Mouse (Mus musculus): ENCODE results near the gene Il12rb1. TPM values are rescaled to one million over a fixed set of nuclear protein-coding genes. Genes with fewer than 3 reads are reported as not detected.

Il12rb1 gene
- polyA plus RNA-seq, 1 experiment: 53.4 TPM

DNA sequence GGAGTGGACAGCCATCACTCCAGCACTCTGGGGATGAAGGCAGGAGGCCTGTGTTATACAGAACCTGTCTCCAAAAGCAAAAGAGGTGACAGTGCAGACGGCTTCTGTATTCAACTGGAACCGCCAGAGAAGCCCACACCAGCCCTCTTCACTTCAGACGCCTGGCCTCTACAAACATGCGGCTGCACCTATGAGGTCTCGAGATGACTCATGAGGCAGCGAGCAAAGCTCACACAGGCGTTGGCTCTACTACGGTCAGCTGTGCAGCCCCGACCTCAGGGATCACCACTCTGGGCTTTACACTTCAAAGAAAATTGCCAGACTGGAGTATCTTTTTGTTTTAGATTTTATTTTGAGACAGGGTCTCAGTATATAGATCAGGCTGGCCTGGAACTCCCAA lies 35.4 kb upstream of the Il12rb1 start:
- TF ChIP-seq POLR2A (IDR thresholded peaks at IDR 0.05; ENCODE audit: control insufficient read depth, extremely low read depth, insufficient read depth, low read length, poor library complexity): no peak
- TF ChIP-seq CTCF (IDR thresholded peaks at IDR 0.05; ENCODE audit: borderline replicate concordance, control insufficient read depth, extremely low read depth, insufficient read depth, low read length, poor library complexity): no peak
- Histone ChIP-seq H3K4me3 (ENCODE audit: control insufficient read depth, insufficient read depth, low read length) (no peak overlapping the region), H3K27me3 (ENCODE audit: control insufficient read depth, insufficient read depth, low read length) (no peaks in the 10 kb centered on the region), H3K36me3 (ENCODE audit: control insufficient read depth, insufficient read depth, low read length) (no peaks in the 10 kb centered on the region), H3K27ac (ENCODE audit: control insufficient read depth, insufficient read depth, low read length) (no peak overlapping the region), H3K4me1 (replicated peaks; ENCODE audit: control insufficient read depth, insufficient read depth, low read length) (peaks cover 19% of the 10 kb centered on the region)
- no peak for DNase-seq
- WGBS: 90% methylated on average over 9 of the region's 9 CpGs

DNA sequence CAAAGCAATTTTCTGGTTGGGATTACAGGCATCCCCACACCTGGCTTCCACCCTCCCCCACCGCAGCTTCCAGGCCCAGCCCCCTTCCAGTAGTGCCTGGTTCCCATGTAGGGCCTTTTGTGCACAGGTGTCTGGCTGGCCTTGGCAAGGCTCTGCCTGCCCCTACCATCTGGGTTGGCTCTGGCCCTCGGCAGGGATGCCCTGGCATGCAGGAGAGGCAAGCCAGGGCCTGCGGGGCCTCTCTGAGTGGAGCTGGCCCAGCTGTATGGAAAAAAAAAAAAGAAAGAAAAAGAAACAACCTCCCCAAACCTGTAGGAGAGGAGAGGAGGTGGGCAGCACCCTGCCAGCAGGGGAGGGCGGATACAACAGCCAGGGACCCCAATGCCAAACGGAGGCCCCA lies 34.8 kb upstream of the Il12rb1 start:
- Histone ChIP-seq H3K36me3 (ENCODE audit: control insufficient read depth, insufficient read depth, low read length) (no peaks in the 10 kb centered on the region), H3K27ac (ENCODE audit: control insufficient read depth, insufficient read depth, low read length) (no peak overlapping the region), H3K4me1 (replicated peaks; ENCODE audit: control insufficient read depth, insufficient read depth, low read length) (peaks cover 23% of the 10 kb centered on the region), H3K4me3 (ENCODE audit: control insufficient read depth, insufficient read depth, low read length) (no peak overlapping the region), H3K27me3 (ENCODE audit: control insufficient read depth, insufficient read depth, low read length) (no peaks in the 10 kb centered on the region)
- 83% methylated on average over 5 of the region's 5 CpGs for WGBS
- no peak for DNase-seq
- TF ChIP-seq POLR2A (IDR thresholded peaks at IDR 0.05; ENCODE audit: control insufficient read depth, extremely low read depth, insufficient read depth, low read length, poor library complexity) (no peak), CTCF (IDR thresholded peaks at IDR 0.05; ENCODE audit: borderline replicate concordance, control insufficient read depth, extremely low read depth, insufficient read depth, low read length, poor library complexity) (no peak)

- TF ChIP-seq POLR2A (IDR thresholded peaks at IDR 0.05; ENCODE audit: control insufficient read depth, extremely low read depth, insufficient read depth, low read length, poor library complexity): no peak
- TF ChIP-seq CTCF (IDR thresholded peaks at IDR 0.05; ENCODE audit: borderline replicate concordance, control insufficient read depth, extremely low read depth, insufficient read depth, low read length, poor library complexity): no peak
- DNase-seq: no peak
- Histone ChIP-seq H3K4me3 (ENCODE audit: control insufficient read depth, insufficient read depth, low read length) (no peak overlapping the region), H3K36me3 (ENCODE audit: control insufficient read depth, insufficient read depth, low read length) (no peaks in the 10 kb centered on the region), H3K27ac (ENCODE audit: control insufficient read depth, insufficient read depth, low read length) (no peak overlapping the region), H3K4me1 (replicated peaks; ENCODE audit: control insufficient read depth, insufficient read depth, low read length) (peaks cover 19% of the 10 kb centered on the region), H3K27me3 (ENCODE audit: control insufficient read depth, insufficient read depth, low read length) (no peaks in the 10 kb centered on the region)
- 83% methylated on average over 9 of the region's 9 CpGs for WGBS
These were observed 34.4 kb upstream of the Il12rb1 start for GRCm38 (mm10) chr8:70773833-70774232.

DNA sequence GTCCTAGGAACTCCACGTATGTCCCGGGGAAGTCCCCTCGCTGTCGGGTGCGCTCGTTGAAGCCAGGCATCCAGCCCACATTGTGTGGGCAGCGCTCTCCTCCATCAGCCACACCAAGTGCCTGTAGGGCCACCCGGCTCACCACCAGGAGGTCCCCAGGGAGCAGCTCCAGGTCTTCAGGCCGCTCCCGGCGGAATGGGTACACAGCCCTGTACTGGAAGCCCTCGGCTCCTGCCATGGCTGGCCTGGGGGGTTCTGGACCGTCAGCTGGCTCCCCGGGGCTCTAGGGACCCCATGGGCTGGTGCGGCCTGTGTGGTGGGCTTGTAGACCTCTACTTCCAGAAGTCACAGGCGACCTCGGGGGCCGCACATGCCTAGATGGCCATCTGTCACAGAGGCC lies 33.5 kb upstream of the Il12rb1 start:
- H3K36me3 ChIP-seq (ENCODE audit: control insufficient read depth, insufficient read depth, low read length): peaks cover 7% of the 10 kb centered on the region
- peaks cover 17% of the 10 kb centered on the region for H3K4me1 ChIP-seq (replicated peaks; ENCODE audit: control insufficient read depth, insufficient read depth, low read length)
- H3K27me3 ChIP-seq (ENCODE audit: control insufficient read depth, insufficient read depth, low read length): no peaks in the 10 kb centered on the region
- TF ChIP-seq CTCF (IDR thresholded peaks at IDR 0.05; ENCODE audit: borderline replicate concordance, control insufficient read depth, extremely low read depth, insufficient read depth, low read length, poor library complexity) (no peak), POLR2A (IDR thresholded peaks at IDR 0.05; ENCODE audit: control insufficient read depth, extremely low read depth, insufficient read depth, low read length, poor library complexity) (no peak)
- no peak overlapping the region for H3K27ac ChIP-seq (ENCODE audit: control insufficient read depth, insufficient read depth, low read length)
- H3K4me3 ChIP-seq (ENCODE audit: control insufficient read depth, insufficient read depth, low read length): no peak overlapping the region
- DNase-seq: no peak
- WGBS: 96% methylated on average over 18 of the region's 18 CpGs

- WGBS: 91% methylated on average over 5 of the region's 5 CpGs
- H3K27me3 ChIP-seq (ENCODE audit: control insufficient read depth, insufficient read depth, low read length): no peaks in the 10 kb centered on the region
- H3K4me3 ChIP-seq (ENCODE audit: control insufficient read depth, insufficient read depth, low read length): no peak overlapping the region
- H3K36me3 ChIP-seq (ENCODE audit: control insufficient read depth, insufficient read depth, low read length): peaks cover 12% of the 10 kb centered on the region
- no peak for TF ChIP-seq POLR2A (IDR thresholded peaks at IDR 0.05; ENCODE audit: control insufficient read depth, extremely low read depth, insufficient read depth, low read length, poor library complexity)
- no peak for TF ChIP-seq CTCF (IDR thresholded peaks at IDR 0.05; ENCODE audit: borderline replicate concordance, control insufficient read depth, extremely low read depth, insufficient read depth, low read length, poor library complexity)
- DNase-seq: no peak
- H3K27ac ChIP-seq (ENCODE audit: control insufficient read depth, insufficient read depth, low read length): no peak overlapping the region
- H3K4me1 ChIP-seq (replicated peaks; ENCODE audit: control insufficient read depth, insufficient read depth, low read length): peaks cover 15% of the 10 kb centered on the region
These were observed 33.0 kb upstream of the Il12rb1 start for GRCm38 (mm10) chr8:70775227-70775626.

GRCm38 (mm10) chr8:70775851-70776495 lies 32.3 kb upstream of the Il12rb1 start:
- Histone ChIP-seq H3K4me1 (replicated peaks; ENCODE audit: control insufficient read depth, insufficient read depth, low read length) (peaks cover 15% of the 10 kb centered on the region), H3K27me3 (ENCODE audit: control insufficient read depth, insufficient read depth, low read length) (no peaks in the 10 kb centered on the region), H3K4me3 (ENCODE audit: control insufficient read depth, insufficient read depth, low read length) (peak overlapping the region; percentile 59), H3K36me3 (ENCODE audit: control insufficient read depth, insufficient read depth, low read length) (peaks cover 19% of the 10 kb centered on the region), H3K27ac (ENCODE audit: control insufficient read depth, insufficient read depth, low read length) (no peak overlapping the region)
- no peak for DNase-seq
- TF ChIP-seq POLR2A (IDR thresholded peaks at IDR 0.05; ENCODE audit: control insufficient read depth, extremely low read depth, insufficient read depth, low read length, poor library complexity): no peak
- TF ChIP-seq CTCF (IDR thresholded peaks at IDR 0.05; ENCODE audit: borderline replicate concordance, control insufficient read depth, extremely low read depth, insufficient read depth, low read length, poor library complexity): no peak
- 2% methylated on average over 34 of the region's 34 CpGs for WGBS

Measured in thymus, adult 2 months (tissue).